Mouse (Mus musculus): ENCODE data around the gene Kctd20. TPM values are rescaled to one million over a fixed set of nuclear protein-coding genes. Genes with fewer than 3 reads are reported as not detected.

Gene Kctd20
- polyA plus RNA-seq, 1 experiment = 34.8 TPM

DNA sequence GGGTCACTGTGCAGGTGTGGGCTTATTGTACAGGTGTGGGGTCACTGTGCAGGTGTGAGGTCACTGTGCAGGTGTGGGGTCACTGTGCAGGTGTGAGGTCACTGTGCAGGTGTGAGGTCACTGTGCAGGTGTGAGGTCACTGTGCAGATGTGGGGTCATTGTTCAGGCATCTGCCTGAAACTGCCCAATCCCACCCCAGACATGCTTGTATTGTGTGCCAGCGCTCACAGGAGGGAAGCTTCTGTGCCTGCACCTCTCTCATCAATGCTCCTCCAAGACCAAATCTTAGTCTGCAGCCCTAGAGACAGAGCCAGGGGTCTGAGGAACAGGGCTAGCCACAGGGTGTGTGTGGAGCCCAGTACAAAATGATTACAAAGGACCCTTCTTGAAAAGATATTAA is 35.2 kb upstream of the Kctd20 start:
- Histone ChIP-seq H3ac (ENCODE audit: control insufficient read depth, insufficient read length) (no peak overlapping the region), H3K79me2 (ENCODE audit: control insufficient read depth, insufficient read depth) (no peaks in the 10 kb centered on the region), H3K27me3 (ENCODE audit: control insufficient read depth, insufficient read depth, insufficient read length) (no peaks in the 10 kb centered on the region), H3K36me3 (ENCODE audit: control insufficient read depth, insufficient read depth) (no peaks in the 10 kb centered on the region), H3K4me3 (no peak overlapping the region), H3K4me2 (ENCODE audit: low read depth) (no peak overlapping the region)
- TF ChIP-seq E2F4 (IDR thresholded peaks at IDR 0.05; ENCODE audit: insufficient read depth) (no peak), MAX (IDR thresholded peaks at IDR 0.05; ENCODE audit: low read depth) (no peak), REST (IDR thresholded peaks at IDR 0.05; ENCODE audit: insufficient read depth, insufficient read length) (no peak), POLR2AphosphoS2 (IDR thresholded peaks at IDR 0.05; ENCODE audit: insufficient read length, low read depth) (no peak), POLR2A (IDR thresholded peaks at IDR 0.05; ENCODE audit: insufficient read length, low read depth) (no peak)

DNA sequence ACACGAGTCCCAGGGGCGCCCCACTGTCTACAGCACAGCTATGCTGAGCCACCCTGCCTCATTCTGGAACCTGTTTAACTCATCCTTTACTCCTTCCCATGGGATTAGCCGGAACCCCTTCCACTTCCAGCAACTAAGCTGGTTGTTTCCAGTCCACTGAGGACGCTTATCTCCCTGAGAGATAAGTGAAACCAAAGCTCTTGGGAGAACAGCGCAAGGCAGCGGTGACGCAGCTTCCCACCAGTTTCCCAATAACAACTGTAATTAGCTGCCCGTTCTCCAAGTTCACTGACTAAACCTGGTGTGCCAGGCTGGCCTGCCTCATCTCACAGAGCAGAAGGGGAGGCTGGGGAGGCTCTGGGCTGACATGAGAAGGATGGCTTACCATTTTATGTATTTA is 30.7 kb upstream of the Kctd20 start:
- Histone ChIP-seq H3ac (ENCODE audit: control insufficient read depth, insufficient read length) (no peak overlapping the region), H3K4me2 (ENCODE audit: low read depth) (no peak overlapping the region), H3K27me3 (ENCODE audit: control insufficient read depth, insufficient read depth, insufficient read length) (no peaks in the 10 kb centered on the region), H3K36me3 (ENCODE audit: control insufficient read depth, insufficient read depth) (no peaks in the 10 kb centered on the region), H3K79me2 (ENCODE audit: control insufficient read depth, insufficient read depth) (no peaks in the 10 kb centered on the region), H3K4me3 (no peak overlapping the region)
- TF ChIP-seq TCF12 (IDR thresholded peaks at IDR 0.05; ENCODE audit: insufficient read depth, poor library complexity, severe bottlenecking) = no peak
- TF ChIP-seq USF1 (IDR thresholded peaks at IDR 0.05; ENCODE audit: low read depth) = no peak
- no peak for TF ChIP-seq POLR2AphosphoS2 (IDR thresholded peaks at IDR 0.05; ENCODE audit: insufficient read length, low read depth)
- no peak for TF ChIP-seq MYOD1 (IDR thresholded peaks at IDR 0.05; ENCODE audit: control insufficient read depth in 1 of 3, insufficient read length in 2 of 3, low read depth in 2 of 3)
- TF ChIP-seq SRF (IDR thresholded peaks at IDR 0.05; ENCODE audit: control insufficient read depth, insufficient read length, low read depth) = no peak

DNA sequence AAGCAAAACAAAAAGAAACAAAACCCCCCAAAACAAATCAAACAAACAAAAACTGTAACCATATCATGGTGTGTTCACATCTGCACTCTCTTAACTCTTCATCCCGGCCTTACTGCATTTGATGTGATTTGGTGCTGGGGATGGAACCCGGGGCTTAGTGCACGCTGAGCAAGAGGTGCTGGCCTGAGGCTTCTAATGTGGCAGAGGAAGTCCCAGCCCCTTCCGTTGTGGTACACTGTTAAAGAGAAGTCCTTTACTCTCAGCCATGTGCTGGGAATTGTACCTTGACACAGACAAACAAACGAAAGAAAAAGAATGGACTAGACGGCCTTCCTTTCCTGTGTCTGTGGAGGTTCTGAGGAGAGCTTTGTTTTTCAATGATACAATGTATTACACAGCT is 29.7 kb upstream of the Kctd20 start:
- no peaks in the 10 kb centered on the region for H3K27me3 ChIP-seq (ENCODE audit: control insufficient read depth, insufficient read depth, insufficient read length)
- H3K79me2 ChIP-seq (ENCODE audit: control insufficient read depth, insufficient read depth) = no peaks in the 10 kb centered on the region
- no peak overlapping the region for H3K4me3 ChIP-seq
- TF ChIP-seq TCF12 (IDR thresholded peaks at IDR 0.05; ENCODE audit: insufficient read depth, poor library complexity, severe bottlenecking) (no peak), MYOG (IDR thresholded peaks at IDR 0.05; ENCODE audit: control insufficient read depth in 1 of 3, insufficient read depth in 1 of 3, insufficient read length in 2 of 3, low read depth in 2 of 3) (no peak), POLR2A (IDR thresholded peaks at IDR 0.05; ENCODE audit: insufficient read length, low read depth) (no peak), USF1 (IDR thresholded peaks at IDR 0.05; ENCODE audit: low read depth) (no peak), SRF (IDR thresholded peaks at IDR 0.05; ENCODE audit: control insufficient read depth, insufficient read length, low read depth) (no peak), POLR2AphosphoS2 (IDR thresholded peaks at IDR 0.05; ENCODE audit: insufficient read length, low read depth) (no peak), E2F4 (IDR thresholded peaks at IDR 0.05; ENCODE audit: insufficient read depth) (no peak), MAX (IDR thresholded peaks at IDR 0.05; ENCODE audit: low read depth) (no peak), REST (IDR thresholded peaks at IDR 0.05; ENCODE audit: insufficient read depth, insufficient read length) (no peak), CEBPB (IDR thresholded peaks at IDR 0.05; ENCODE audit: insufficient read depth, poor library complexity, severe bottlenecking) (no peak), MYOD1 (IDR thresholded peaks at IDR 0.05; ENCODE audit: control insufficient read depth in 1 of 3, insufficient read length in 2 of 3, low read depth in 2 of 3) (no peak), TCF3 (IDR thresholded peaks at IDR 0.05; ENCODE audit: insufficient read length, low read depth) (no peak)
- no peak overlapping the region for H3K4me2 ChIP-seq (ENCODE audit: low read depth)
- H3ac ChIP-seq (ENCODE audit: control insufficient read depth, insufficient read length) = no peak overlapping the region
- H3K36me3 ChIP-seq (ENCODE audit: control insufficient read depth, insufficient read depth) = no peaks in the 10 kb centered on the region

DNA sequence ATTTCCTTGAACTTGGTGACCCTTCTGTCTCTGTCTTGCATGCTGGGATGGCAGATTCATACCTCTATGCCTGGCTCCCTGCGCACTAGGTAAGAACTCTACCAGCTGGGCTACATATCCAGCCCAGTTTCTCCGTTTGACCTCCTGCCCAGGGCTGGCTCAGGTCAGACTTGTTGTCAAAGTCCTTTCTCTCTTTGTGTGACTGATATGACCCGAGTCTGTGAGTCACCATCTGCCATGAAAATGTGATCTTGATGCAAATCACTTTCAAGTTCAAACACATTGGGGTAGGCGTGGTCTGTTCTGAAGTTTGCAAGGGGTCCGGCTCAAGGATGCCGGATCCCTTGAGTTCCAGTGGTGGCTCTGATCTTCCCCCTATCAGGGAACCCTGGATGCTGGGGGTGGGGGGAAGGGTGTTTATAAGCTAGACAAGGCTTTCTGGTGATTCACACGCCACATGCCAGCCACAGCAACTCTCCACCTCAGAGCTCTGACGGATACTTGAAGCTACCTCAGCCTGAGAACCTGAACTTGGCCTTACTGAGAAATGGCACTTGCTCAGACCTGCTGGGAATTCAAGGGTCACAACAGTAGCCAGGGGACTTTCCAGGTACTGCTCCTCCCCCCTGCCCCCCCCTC is 26.7 kb upstream of the Kctd20 start:
- Histone ChIP-seq H3K4me2 (ENCODE audit: low read depth) (no peak overlapping the region), H3ac (ENCODE audit: control insufficient read depth, insufficient read length) (no peak overlapping the region), H3K4me3 (no peak overlapping the region), H3K79me2 (ENCODE audit: control insufficient read depth, insufficient read depth) (no peaks in the 10 kb centered on the region), H3K36me3 (ENCODE audit: control insufficient read depth, insufficient read depth) (no peaks in the 10 kb centered on the region), H3K27me3 (ENCODE audit: control insufficient read depth, insufficient read depth, insufficient read length) (no peaks in the 10 kb centered on the region)
- TF ChIP-seq POLR2A (IDR thresholded peaks at IDR 0.05; ENCODE audit: insufficient read length, low read depth) (no peak), CEBPB (IDR thresholded peaks at IDR 0.05; ENCODE audit: insufficient read depth, poor library complexity, severe bottlenecking) (no peak), MYOD1 (IDR thresholded peaks at IDR 0.05; ENCODE audit: control insufficient read depth in 1 of 3, insufficient read length in 2 of 3, low read depth in 2 of 3) (no peak), REST (IDR thresholded peaks at IDR 0.05; ENCODE audit: insufficient read depth, insufficient read length) (no peak), E2F4 (IDR thresholded peaks at IDR 0.05; ENCODE audit: insufficient read depth) (no peak), POLR2AphosphoS2 (IDR thresholded peaks at IDR 0.05; ENCODE audit: insufficient read length, low read depth) (no peak), TCF3 (IDR thresholded peaks at IDR 0.05; ENCODE audit: insufficient read length, low read depth) (no peak), MAX (IDR thresholded peaks at IDR 0.05; ENCODE audit: low read depth) (no peak), TCF12 (IDR thresholded peaks at IDR 0.05; ENCODE audit: insufficient read depth, poor library complexity, severe bottlenecking) (no peak), USF1 (IDR thresholded peaks at IDR 0.05; ENCODE audit: low read depth) (no peak), MYOG (IDR thresholded peaks at IDR 0.05; ENCODE audit: control insufficient read depth in 1 of 3, insufficient read depth in 1 of 3, insufficient read length in 2 of 3, low read depth in 2 of 3) (no peak), SRF (IDR thresholded peaks at IDR 0.05; ENCODE audit: control insufficient read depth, insufficient read length, low read depth) (no peak)

DNA sequence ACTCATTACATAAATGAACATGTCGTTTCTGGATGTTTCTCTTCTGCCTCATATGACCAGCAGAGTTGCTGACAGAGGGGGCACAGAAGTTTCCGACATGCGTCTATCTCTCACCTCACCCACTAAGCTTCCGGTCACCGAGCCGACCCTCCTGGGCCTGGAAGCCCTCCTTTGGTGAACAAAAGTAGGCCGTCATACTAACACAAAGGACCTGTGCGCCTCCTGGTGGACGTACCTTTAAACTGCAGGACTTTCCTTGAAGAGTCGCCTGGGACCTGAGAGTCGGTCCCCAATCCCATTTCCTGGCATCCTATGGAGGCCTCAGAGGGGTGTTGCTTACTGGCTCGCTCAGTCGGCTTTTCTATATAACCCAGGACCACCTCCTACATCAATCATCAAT is 25.4 kb upstream of the Kctd20 start:
- no peak for TF ChIP-seq SRF (IDR thresholded peaks at IDR 0.05; ENCODE audit: control insufficient read depth, insufficient read length, low read depth)
- no peak for TF ChIP-seq POLR2AphosphoS2 (IDR thresholded peaks at IDR 0.05; ENCODE audit: insufficient read length, low read depth)
- TF ChIP-seq MYOG (IDR thresholded peaks at IDR 0.05; ENCODE audit: control insufficient read depth in 1 of 3, insufficient read depth in 1 of 3, insufficient read length in 2 of 3, low read depth in 2 of 3) = no peak
- TF ChIP-seq REST (IDR thresholded peaks at IDR 0.05; ENCODE audit: insufficient read depth, insufficient read length) = no peak
- TF ChIP-seq TCF3 (IDR thresholded peaks at IDR 0.05; ENCODE audit: insufficient read length, low read depth) = no peak
- TF ChIP-seq TCF12 (IDR thresholded peaks at IDR 0.05; ENCODE audit: insufficient read depth, poor library complexity, severe bottlenecking) = no peak
- no peak for TF ChIP-seq CEBPB (IDR thresholded peaks at IDR 0.05; ENCODE audit: insufficient read depth, poor library complexity, severe bottlenecking)
- no peak for TF ChIP-seq E2F4 (IDR thresholded peaks at IDR 0.05; ENCODE audit: insufficient read depth)
- TF ChIP-seq MYOD1 (IDR thresholded peaks at IDR 0.05; ENCODE audit: control insufficient read depth in 1 of 3, insufficient read length in 2 of 3, low read depth in 2 of 3) = no peak
- TF ChIP-seq MAX (IDR thresholded peaks at IDR 0.05; ENCODE audit: low read depth) = no peak
- no peak for TF ChIP-seq USF1 (IDR thresholded peaks at IDR 0.05; ENCODE audit: low read depth)
- TF ChIP-seq POLR2A (IDR thresholded peaks at IDR 0.05; ENCODE audit: insufficient read length, low read depth) = no peak
- Histone ChIP-seq H3K27me3 (ENCODE audit: control insufficient read depth, insufficient read depth, insufficient read length) (no peaks in the 10 kb centered on the region), H3ac (ENCODE audit: control insufficient read depth, insufficient read length) (no peak overlapping the region), H3K4me3 (no peak overlapping the region), H3K79me2 (ENCODE audit: control insufficient read depth, insufficient read depth) (no peaks in the 10 kb centered on the region), H3K4me2 (ENCODE audit: low read depth) (no peak overlapping the region), H3K36me3 (ENCODE audit: control insufficient read depth, insufficient read depth) (no peaks in the 10 kb centered on the region)
